7 mouse cellular contexts compared by ENCODE assay signal in genomic region chr12:111896908-111897661, GRCm38 (mm10). TPM values are rescaled to one million over a fixed set of nuclear protein-coding genes. Genes with fewer than 3 reads are reported as not detected.
DNase-seq lines count a peak whose midpoint lies in the region; ATAC-seq and TF ChIP-seq lines count a peak whose summit lies in the region.

No protein-coding gene starts in this region.

- no peak overlapping the region; the same call in 1 of the 2 replicates for H3K4me3 ChIP-seq in G1E (ENCODE audit: low read depth, low read length)
- H3K4me3 ChIP-seq in heart, embryonic 13.5 days, result no peak overlapping the region
- no peak overlapping the region for H3K4me3 ChIP-seq in spleen, adult 2 months (ENCODE audit: extremely low read depth, insufficient read depth, insufficient read length)

- H3K36me3 ChIP-seq in G1E (replicated peaks), result peaks cover 28% of the 10 kb centered on the region
- H3K36me3 ChIP-seq in heart, embryonic 13.5 days, result no peaks in the 10 kb centered on the region
- no peaks in the 10 kb centered on the region for H3K36me3 ChIP-seq in spleen, adult 2 months (ENCODE audit: control insufficient read depth, insufficient read depth, low read length)

- peak; percentile 41 for DNase-seq in CD4-positive helper T cell, adult 2 months (ENCODE audit: low read depth, low spot score)
- peak; percentile 58 for DNase-seq in G1E (ENCODE audit: low spot score)
- DNase-seq in kidney, postnatal 36 days, result peak; percentile 58 to 75
- DNase-seq in spleen, adult 2 months (ENCODE audit: low read depth in 1 of 2, low spot score in 2 of 2), result peak in 1 of 2 experiments; percentile 48
- no peak for DNase-seq in cerebellum, adult 9-11 months

- peak; percentile 83 for ATAC-seq in G1E (ENCODE audit: extremely low read depth, insufficient number of reproducible peaks, low FRiP score, poor library complexity, severe bottlenecking)
- ATAC-seq in heart, embryonic 13.5 days (ENCODE audit: extremely low read depth, insufficient number of reproducible peaks, low FRiP score, low TSS enrichment), result peak; percentile 64; the same call in 1 of the 2 replicates
- no peak for ATAC-seq in frontal cortex, adult (ENCODE audit: low TSS enrichment)

- no peak for TF ChIP-seq CTCF in G1E (IDR thresholded peaks at IDR 0.05; ENCODE audit: low read depth, low read length)
- no peak for TF ChIP-seq CTCF in spleen, adult 2 months (IDR thresholded peaks at IDR 0.05; ENCODE audit: extremely low read depth, insufficient read depth, insufficient read length, insufficient replicate concordance)

- TF ChIP-seq POLR2A in spleen, adult 2 months (IDR thresholded peaks at IDR 0.05; ENCODE audit: low read depth, low read length), result no peak

- 13% methylated on average over 7 of the region's 7 CpGs for WGBS in heart, embryonic 13.5 days
- WGBS in spleen, adult 2 months, result 31% methylated on average over 7 of the region's 7 CpGs

- H3K27ac ChIP-seq in heart, embryonic 13.5 days (replicated peaks), result peak overlapping the region; percentile 83
- H3K27ac ChIP-seq in spleen, adult 2 months (ENCODE audit: insufficient read depth, low read length), result peak overlapping the region; percentile 39

- peaks cover 73% of the 10 kb centered on the region for H3K4me1 ChIP-seq in G1E (ENCODE audit: insufficient read depth, low read depth, low read length)
- H3K4me1 ChIP-seq in heart, embryonic 13.5 days, result peaks cover 85% of the 10 kb centered on the region
- peaks cover 19% of the 10 kb centered on the region for H3K4me1 ChIP-seq in spleen, adult 2 months (ENCODE audit: control insufficient read depth, insufficient read depth, insufficient read length)

- no peak overlapping the region for H3K9ac ChIP-seq in heart, embryonic 13.5 days

- no peaks in the 10 kb centered on the region for H3K27me3 ChIP-seq in G1E (ENCODE audit: insufficient read depth, low read length)
- H3K27me3 ChIP-seq in heart, embryonic 13.5 days (replicated peaks), result no peaks in the 10 kb centered on the region
- no peaks in the 10 kb centered on the region for H3K27me3 ChIP-seq in spleen, adult 2 months (ENCODE audit: control insufficient read depth, insufficient read depth, low read length)

- H3K4me2 ChIP-seq in heart, embryonic 13.5 days, result peak overlapping the region; percentile 37

- no peaks in the 10 kb centered on the region for H3K9me3 ChIP-seq in G1E (replicated peaks)
- no peaks in the 10 kb centered on the region for H3K9me3 ChIP-seq in heart, embryonic 13.5 days

RNA-seq across cellular contexts. Expression of gene Ppp1r13b, which starts 10.8 kb away (rescaled TPM):
- total RNA-seq in G1E (2014; fragmentation: Nextera tagmentation) (41.7 and 51.5 TPM in 2 replicates), G1E (2017) (16.4 and 19.7 TPM in 2 replicates)
- polyA plus RNA-seq in G1E (2012), result 27.8 and 28.1 TPM in 2 replicates
- 12.4 and 12.5 TPM in 2 replicates for polyA plus RNA-seq in heart, embryonic 13.5 days (2015; fragmentation: Nextera tagmentation; extraction: Ambion mirVana)
- polyA plus RNA-seq in spleen, adult 2 months (2012; rRNA removed), result 13.7 and 13.8 TPM in 2 replicates
